Mouse (Mus musculus) myocyte (in vitro differentiated cells): ENCODE measurements around the gene Erich3.

ENCODE experiments used
- POLR2A ChIP-seq: IDR thresholded peaks from one replicate; pipeline ENCODE4 v1.6.1; 2011; ENCODE audit warnings: low read depth, mild to moderate bottlenecking, control low read depth, moderate library complexity; ENCODE audit not compliant: insufficient read length
- POLR2AphosphoS2 ChIP-seq: IDR thresholded peaks from one replicate; pipeline ENCODE4 v1.6.1; 2011; ENCODE audit warnings: low read depth, control low read depth; ENCODE audit not compliant: insufficient read length

DNA sequence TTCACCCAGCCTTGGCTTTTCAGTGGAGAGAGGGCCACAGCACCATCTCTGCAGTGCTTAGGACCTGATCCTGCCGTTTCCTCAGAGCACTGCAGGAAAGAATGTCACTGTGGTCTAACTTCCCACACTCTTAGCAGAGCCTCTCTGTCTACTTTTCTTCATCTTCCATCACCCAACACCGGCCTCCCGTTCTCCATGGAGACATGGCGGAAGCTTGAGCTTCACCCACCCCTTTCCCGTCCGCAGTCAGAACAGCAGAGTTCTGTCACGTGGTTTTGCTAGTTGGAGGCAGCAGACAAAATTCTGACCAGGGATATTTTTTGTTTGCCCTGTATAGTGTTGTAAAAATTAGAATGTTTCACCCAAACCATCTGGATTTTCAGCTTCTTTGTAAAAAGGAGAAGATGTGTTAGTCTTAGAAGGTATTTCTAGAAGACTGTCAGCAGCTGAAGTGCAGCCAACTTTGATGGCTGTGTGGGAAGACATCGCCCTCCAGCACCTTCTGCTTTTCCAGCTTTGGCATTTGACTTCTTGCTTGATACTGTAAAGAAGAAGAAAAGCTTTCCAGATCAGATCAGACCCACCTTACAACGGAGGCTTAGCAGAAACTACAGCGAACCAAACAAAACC lies 12.4 kb upstream of the Erich3 start:
- TF ChIP-seq POLR2A (no peak), POLR2AphosphoS2 (no peak)
